ENCODE assay signal across 16 mouse cellular contexts in genomic region chr4:97911755-97912154, GRCm38 (mm10).
A peak's percentile ranks its signal among the peaks of the same experiment; 100 is the strongest.
DNase-seq lines count a peak whose midpoint lies in the region; ATAC-seq and TF ChIP-seq lines count a peak whose summit lies in the region.
"Had no signal": no experiment of that assay in that cellular context is flagged by ENCODE, and none has a peak within 500 bp of the region (broad histone marks: within the 10 kb centered on the region; RNA-seq: fewer than 3 reads in every experiment).

No protein-coding gene starts in this region.

- H3K9me3 ChIP-seq in forebrain, embryonic 14.5 days (replicated peaks; ENCODE audit: control insufficient read depth, low read length), result no peaks in the 10 kb centered on the region
- no peaks in the 10 kb centered on the region for H3K9me3 ChIP-seq in forebrain, postnatal 0 days (ENCODE audit: low read length)
- no peaks in the 10 kb centered on the region for H3K9me3 ChIP-seq in hindbrain, embryonic 13.5 days
- no peaks in the 10 kb centered on the region for H3K9me3 ChIP-seq in hindbrain, embryonic 11.5 days (ENCODE audit: control insufficient read depth, low read length)
- H3K9me3 ChIP-seq in liver, embryonic 15.5 days (replicated peaks), result no peaks in the 10 kb centered on the region
- no peaks in the 10 kb centered on the region for H3K9me3 ChIP-seq in liver, postnatal 0 days (ENCODE audit: low read length)
- H3K9me3 ChIP-seq: heart, embryonic 15.5 days; limb, embryonic 10.5 days; lung, embryonic 15.5 days had no signal

- TF ChIP-seq EP300 in liver, postnatal 0 days (IDR thresholded peaks at IDR 0.05; ENCODE audit: low read depth), result peak; percentile 29; the same call in 1 of the 2 replicates

- peaks cover 44% of the 10 kb centered on the region for H3K4me1 ChIP-seq in forebrain, embryonic 14.5 days (ENCODE audit: control insufficient read depth, insufficient read depth, low read length)
- peaks cover 27% of the 10 kb centered on the region for H3K4me1 ChIP-seq in forebrain, postnatal 0 days (ENCODE audit: insufficient read depth)
- H3K4me1 ChIP-seq in hindbrain, embryonic 13.5 days (replicated peaks), result peaks cover 36% of the 10 kb centered on the region
- H3K4me1 ChIP-seq in hindbrain, embryonic 11.5 days (replicated peaks; ENCODE audit: control insufficient read depth, insufficient read depth, low read length), result no peaks in the 10 kb centered on the region
- H3K4me1 ChIP-seq in liver, embryonic 15.5 days (replicated peaks), result peaks cover 7% of the 10 kb centered on the region
- H3K4me1 ChIP-seq in liver, postnatal 0 days (ENCODE audit: insufficient read depth), result peaks cover 10% of the 10 kb centered on the region

- H3K27me3 ChIP-seq in forebrain, embryonic 14.5 days (replicated peaks; ENCODE audit: control insufficient read depth, insufficient read depth, low read length), result no peaks in the 10 kb centered on the region
- no peaks in the 10 kb centered on the region; the same call in 1 of the 2 replicates for H3K27me3 ChIP-seq in forebrain, postnatal 0 days (ENCODE audit: insufficient read depth, low read length)
- no peaks in the 10 kb centered on the region for H3K27me3 ChIP-seq in hindbrain, embryonic 13.5 days
- no peaks in the 10 kb centered on the region for H3K27me3 ChIP-seq in hindbrain, embryonic 11.5 days (ENCODE audit: control insufficient read depth, insufficient read depth, low read length)
- H3K27me3 ChIP-seq in liver, embryonic 15.5 days, result no peaks in the 10 kb centered on the region
- no peaks in the 10 kb centered on the region for H3K27me3 ChIP-seq in liver, postnatal 0 days (ENCODE audit: insufficient read depth, low read length)
- H3K27me3 ChIP-seq: heart, embryonic 15.5 days; lung, embryonic 15.5 days had no signal

- no peaks in the 10 kb centered on the region for H3K36me3 ChIP-seq in forebrain, embryonic 14.5 days (ENCODE audit: control insufficient read depth, insufficient read depth, low read length)
- no peaks in the 10 kb centered on the region for H3K36me3 ChIP-seq in forebrain, postnatal 0 days (ENCODE audit: insufficient read depth)
- H3K36me3 ChIP-seq in hindbrain, embryonic 13.5 days, result no peaks in the 10 kb centered on the region
- H3K36me3 ChIP-seq in hindbrain, embryonic 11.5 days (ENCODE audit: control insufficient read depth, insufficient read depth, low read length), result no peaks in the 10 kb centered on the region
- no peaks in the 10 kb centered on the region for H3K36me3 ChIP-seq in liver, embryonic 15.5 days (replicated peaks)
- no peaks in the 10 kb centered on the region for H3K36me3 ChIP-seq in liver, postnatal 0 days (replicated peaks; ENCODE audit: insufficient read depth, low read length)
- H3K36me3 ChIP-seq: heart, embryonic 15.5 days; limb, embryonic 10.5 days; lung, embryonic 15.5 days had no signal

- 79% methylated on average over 7 of the region's 7 CpGs for WGBS in forebrain, embryonic 14.5 days
- 70% methylated on average over 7 of the region's 7 CpGs for WGBS in forebrain, postnatal 0 days
- WGBS in hindbrain, embryonic 13.5 days, result 84% methylated on average over 7 of the region's 7 CpGs
- WGBS in hindbrain, embryonic 11.5 days, result 94% methylated on average over 7 of the region's 7 CpGs
- WGBS in liver, embryonic 15.5 days (ENCODE audit: insufficient replicate concordance), result 77% methylated on average over 7 of the region's 7 CpGs
- 74% methylated on average over 7 of the region's 7 CpGs for WGBS in liver, postnatal 0 days (ENCODE audit: insufficient replicate concordance)

- ATAC-seq in forebrain, embryonic 14.5 days, result no peak
- ATAC-seq in forebrain, postnatal 0 days, result no peak
- ATAC-seq in hindbrain, embryonic 13.5 days (ENCODE audit: low FRiP score), result peak; percentile 30; the same call in 1 of the 2 replicates
- ATAC-seq in hindbrain, embryonic 11.5 days (ENCODE audit: low FRiP score), result no peak
- ATAC-seq in liver, embryonic 15.5 days (ENCODE audit: insufficient read depth), result peak; percentile 73; the same call in 1 of the 2 replicates
- peak; percentile 92 for ATAC-seq in liver, postnatal 0 days
- ATAC-seq in CD4-positive, CD25-positive, alpha-beta regulatory T cell, adult 4 months, result no peak
- ATAC-seq: intestine, postnatal 0 days had no signal

- peak overlapping the region; percentile 89 for H3K27ac ChIP-seq in forebrain, embryonic 14.5 days (ENCODE audit: low read depth, low read length)
- H3K27ac ChIP-seq in forebrain, postnatal 0 days (ENCODE audit: low read depth, low read length), result no peak overlapping the region
- H3K27ac ChIP-seq in hindbrain, embryonic 13.5 days, result no peak overlapping the region; the same call in 1 of the 2 replicates
- no peak overlapping the region for H3K27ac ChIP-seq in hindbrain, embryonic 11.5 days (ENCODE audit: low read depth, low read length)
- peak overlapping the region; percentile 38; the same call in 1 of the 2 replicates for H3K27ac ChIP-seq in liver, embryonic 15.5 days (replicated peaks)
- H3K27ac ChIP-seq in liver, postnatal 0 days (ENCODE audit: low read depth), result peak overlapping the region; percentile 90
- H3K27ac ChIP-seq: heart, embryonic 15.5 days; limb, embryonic 10.5 days had no signal

- TF ChIP-seq CTCF in forebrain, postnatal 0 days (IDR thresholded peaks at IDR 0.05; ENCODE audit: low read depth), result no peak
- TF ChIP-seq CTCF in liver, postnatal 0 days (IDR thresholded peaks at IDR 0.05; ENCODE audit: low read depth), result no peak

- no peak overlapping the region for H3K4me2 ChIP-seq in forebrain, embryonic 14.5 days (ENCODE audit: low read length)
- H3K4me2 ChIP-seq in forebrain, postnatal 0 days (ENCODE audit: low read depth), result no peak overlapping the region
- no peak overlapping the region for H3K4me2 ChIP-seq in hindbrain, embryonic 13.5 days
- H3K4me2 ChIP-seq in hindbrain, embryonic 11.5 days (replicated peaks; ENCODE audit: low read depth, low read length), result no peak overlapping the region
- no peak overlapping the region for H3K4me2 ChIP-seq in liver, embryonic 15.5 days
- no peak overlapping the region for H3K4me2 ChIP-seq in liver, postnatal 0 days (ENCODE audit: low read depth, low read length)
- H3K4me2 ChIP-seq: heart, embryonic 15.5 days; lung, embryonic 15.5 days had no signal

- H3K9ac ChIP-seq in forebrain, embryonic 14.5 days (ENCODE audit: low read length), result no peak overlapping the region
- no peak overlapping the region for H3K9ac ChIP-seq in forebrain, postnatal 0 days
- H3K9ac ChIP-seq in hindbrain, embryonic 13.5 days, result no peak overlapping the region
- H3K9ac ChIP-seq in hindbrain, embryonic 11.5 days (ENCODE audit: low read depth, low read length), result no peak overlapping the region
- no peak overlapping the region for H3K9ac ChIP-seq in liver, embryonic 15.5 days
- no peak overlapping the region for H3K9ac ChIP-seq in liver, postnatal 0 days (replicated peaks)
- H3K9ac ChIP-seq: heart, embryonic 15.5 days; lung, embryonic 15.5 days had no signal

- no peak overlapping the region for H3K4me3 ChIP-seq in forebrain, embryonic 14.5 days (ENCODE audit: low read depth, low read length)
- no peak overlapping the region for H3K4me3 ChIP-seq in forebrain, postnatal 0 days (ENCODE audit: low read depth, low read length)
- no peak overlapping the region for H3K4me3 ChIP-seq in hindbrain, embryonic 13.5 days
- no peak overlapping the region for H3K4me3 ChIP-seq in hindbrain, embryonic 11.5 days (ENCODE audit: low read depth, low read length)
- H3K4me3 ChIP-seq in liver, embryonic 15.5 days (replicated peaks), result no peak overlapping the region
- H3K4me3 ChIP-seq in liver, postnatal 0 days (ENCODE audit: low read depth, low read length), result no peak overlapping the region
- H3K4me3 ChIP-seq: erythroblast, embryonic 14.5 days; heart, embryonic 15.5 days; limb, embryonic 10.5 days; lung, embryonic 15.5 days; megakaryocyte, embryonic 14.5 days had no signal

- DNase-seq in forebrain, embryonic 14.5 days (ENCODE audit: low spot score), result no peak
- no peak for DNase-seq in forebrain, postnatal 0 days
- no peak for DNase-seq in hindbrain, embryonic 11.5 days (ENCODE audit: low spot score)
- DNase-seq in liver, result no peak
- peak; percentile 38 for DNase-seq in liver, postnatal 0 days
- DNase-seq: cerebellum, adult 11-12 months; thymus, postnatal 36 days had no signal

Comparison
In these comparisons a context has a peak if more than half of its experiments do, and no peak if none do; other contexts are left out.
1. ATAC-seq: peak in hindbrain, embryonic 13.5 days (single experiment), liver, embryonic 15.5 days (single experiment) and liver, postnatal 0 days (single experiment); none in forebrain, embryonic 14.5 days (single experiment), forebrain, postnatal 0 days (single experiment), hindbrain, embryonic 11.5 days (single experiment) and CD4-positive, CD25-positive, alpha-beta regulatory T cell, adult 4 months (single experiment).
2. H3K27ac ChIP-seq: peak in forebrain, embryonic 14.5 days (single experiment), liver, embryonic 15.5 days (single experiment) and liver, postnatal 0 days (single experiment); none in forebrain, postnatal 0 days (single experiment), hindbrain, embryonic 13.5 days (single experiment) and hindbrain, embryonic 11.5 days (single experiment).